In genomic region chr4:72204420-72205045, GRCm38 (mm10) we compare ENCODE assay signal across 12 mouse cellular contexts. TPM values are rescaled to one million over a fixed set of nuclear protein-coding genes. Genes with fewer than 3 reads are reported as not detected.
DNase-seq lines count a peak whose midpoint lies in the region; ATAC-seq and TF ChIP-seq lines count a peak whose summit lies in the region.
"Had no signal": no experiment of that assay in that cellular context is flagged by ENCODE, and none has a peak within 500 bp of the region (broad histone marks: within the 10 kb centered on the region; RNA-seq: fewer than 3 reads in every experiment).

No protein-coding gene starts in this region.

- no peak overlapping the region for H3K27ac ChIP-seq in kidney, embryonic 15.5 days
- no peak overlapping the region for H3K27ac ChIP-seq in forebrain, postnatal 0 days (ENCODE audit: low read depth, low read length)
- H3K27ac ChIP-seq in midbrain, embryonic 11.5 days (ENCODE audit: low read depth, low read length): no peak overlapping the region
- H3K27ac ChIP-seq in heart, adult 2 months: no peak overlapping the region
- H3K27ac ChIP-seq: liver, embryonic 15.5 days had no signal

- DNase-seq in kidney, postnatal 36 days: no peak
- DNase-seq in embryo, embryonic 11 days: peak; percentile 63
- no peak for DNase-seq in forebrain, postnatal 0 days
- DNase-seq in midbrain, embryonic 11.5 days (ENCODE audit: low spot score, missing footprints): no peak
- DNase-seq in right cerebral cortex, postnatal 4 days: no peak
- no peak for DNase-seq in heart, adult 2 months
- no peak for DNase-seq in right cerebral cortex, postnatal 36 days (ENCODE audit: low spot score in 2 of 2)
- DNase-seq: B cell, adult 2 months; heart, adult 18-20 months; kidney, postnatal 4 days had no signal

- 40% methylated on average over 6 of the region's 6 CpGs for WGBS in kidney, embryonic 15.5 days
- 16% methylated on average over 6 of the region's 6 CpGs for WGBS in forebrain, postnatal 0 days
- 24% methylated on average over 6 of the region's 6 CpGs for WGBS in midbrain, embryonic 11.5 days
- 54% methylated on average over 6 of the region's 6 CpGs for WGBS in heart, adult 2 months

- no peak for ATAC-seq in kidney, embryonic 15.5 days (replicated peaks; ENCODE audit: low FRiP score)
- no peak for ATAC-seq in forebrain, postnatal 0 days
- no peak for ATAC-seq in midbrain, embryonic 11.5 days (ENCODE audit: low FRiP score)

- no peak for TF ChIP-seq CTCF in forebrain, postnatal 0 days (IDR thresholded peaks at IDR 0.05; ENCODE audit: low read depth)
- no peak for TF ChIP-seq CTCF in heart, adult 2 months (IDR thresholded peaks at IDR 0.05)

- H3K4me1 ChIP-seq in kidney, embryonic 15.5 days: peaks cover 20% of the 10 kb centered on the region
- 0 out of 2 replicates have a peak, but pooled peaks cover 4% of the 10 kb centered on the region for H3K4me1 ChIP-seq in forebrain, postnatal 0 days (ENCODE audit: insufficient read depth)
- peaks cover 13% of the 10 kb centered on the region for H3K4me1 ChIP-seq in midbrain, embryonic 11.5 days (ENCODE audit: control insufficient read depth, insufficient read depth, low read length)
- H3K4me1 ChIP-seq in heart, adult 2 months (ENCODE audit: control insufficient read depth, insufficient read depth, low read length): no peaks in the 10 kb centered on the region

- no peak overlapping the region for H3K9ac ChIP-seq in kidney, embryonic 15.5 days
- H3K9ac ChIP-seq in forebrain, postnatal 0 days: no peak overlapping the region
- no peak overlapping the region for H3K9ac ChIP-seq in midbrain, embryonic 11.5 days (ENCODE audit: low read length)
- no peak overlapping the region for H3K9ac ChIP-seq in heart, adult 2 months (ENCODE audit: low read depth, low read length)
- H3K9ac ChIP-seq: liver, embryonic 15.5 days had no signal

- H3K36me3 ChIP-seq in kidney, embryonic 15.5 days: no peaks in the 10 kb centered on the region
- H3K36me3 ChIP-seq in forebrain, postnatal 0 days (ENCODE audit: insufficient read depth): no peaks in the 10 kb centered on the region
- H3K36me3 ChIP-seq in midbrain, embryonic 11.5 days (ENCODE audit: control insufficient read depth, insufficient read depth, low read length): no peaks in the 10 kb centered on the region
- H3K36me3 ChIP-seq in heart, adult 2 months (ENCODE audit: control insufficient read depth, insufficient read depth, low read length): no peaks in the 10 kb centered on the region
- H3K36me3 ChIP-seq: liver, embryonic 15.5 days had no signal

- H3K9me3 ChIP-seq in kidney, embryonic 15.5 days (replicated peaks): no peaks in the 10 kb centered on the region
- no peaks in the 10 kb centered on the region for H3K9me3 ChIP-seq in forebrain, postnatal 0 days (ENCODE audit: low read length)
- H3K9me3 ChIP-seq in midbrain, embryonic 11.5 days (ENCODE audit: control insufficient read depth, low read length): no peaks in the 10 kb centered on the region
- H3K9me3 ChIP-seq: liver, embryonic 15.5 days had no signal

- H3K4me3 ChIP-seq in kidney, embryonic 15.5 days (replicated peaks): peak overlapping the region; percentile 17
- H3K4me3 ChIP-seq in forebrain, postnatal 0 days (ENCODE audit: low read depth, low read length): peak overlapping the region; percentile 6; the same call in 1 of the 2 replicates
- H3K4me3 ChIP-seq in midbrain, embryonic 11.5 days (ENCODE audit: low read depth, low read length): no peak overlapping the region
- no peak overlapping the region for H3K4me3 ChIP-seq in heart, adult 2 months
- H3K4me3 ChIP-seq: liver, embryonic 15.5 days had no signal

- H3K4me2 ChIP-seq in kidney, embryonic 15.5 days: peak overlapping the region; percentile 71
- H3K4me2 ChIP-seq in forebrain, postnatal 0 days (ENCODE audit: low read depth): 0 out of 2 replicates have a peak overlapping the region, but pooled peaks have one; percentile 6
- H3K4me2 ChIP-seq in midbrain, embryonic 11.5 days: peak overlapping the region; percentile 59; the same call in 1 of the 2 replicates
- H3K4me2 ChIP-seq: liver, embryonic 15.5 days had no signal

- TF ChIP-seq POLR2A in heart, adult 2 months (IDR thresholded peaks at IDR 0.05; ENCODE audit: insufficient read depth, low read depth, low read length): no peak

- no peaks in the 10 kb centered on the region for H3K79me2 ChIP-seq in heart, adult 2 months (replicated peaks; ENCODE audit: control insufficient read depth, insufficient read depth, low read length)

- intact Hi-C loops in heart, adult 2 months (cut with DNase I): loop anchor here (10.0 kb wide), 1 partner anchor 1670 kb away; the partner anchor contains the start of gene Megf9

- H3K27me3 ChIP-seq in kidney, embryonic 15.5 days: no peaks in the 10 kb centered on the region
- H3K27me3 ChIP-seq in forebrain, postnatal 0 days (ENCODE audit: insufficient read depth, low read length): peaks cover 18% of the 10 kb centered on the region
- H3K27me3 ChIP-seq in midbrain, embryonic 11.5 days (ENCODE audit: control insufficient read depth, insufficient read depth, low read length): 0 out of 2 replicates have a peak, but pooled peaks cover 3% of the 10 kb centered on the region
- no peaks in the 10 kb centered on the region for H3K27me3 ChIP-seq in heart, adult 2 months (ENCODE audit: control insufficient read depth, insufficient read depth, low read length)

- TF ChIP-seq EP300 in heart, adult 2 months (IDR thresholded peaks at IDR 0.05; ENCODE audit: insufficient read depth, low read depth, low read length): no peak

RNA-seq across cellular contexts. Expression of gene Tle1, which starts 3.8 kb away (rescaled TPM):
- 26.6 and 27.9 TPM in 2 replicates for polyA plus RNA-seq in kidney, embryonic 15.5 days (2015; fragmentation: Nextera tagmentation; extraction: Ambion mirVana)
- 76.8 and 83.0 TPM in 2 replicates for total RNA-seq in forebrain, postnatal 0 days (2014; rRNA removed)
- 27.4 and 28.8 TPM in 2 replicates for polyA plus RNA-seq in forebrain, postnatal 0 days (2015; fragmentation: Nextera tagmentation; extraction: Ambion mirVana)
- polyA plus RNA-seq in midbrain, embryonic 11.5 days (2014; fragmentation: Nextera tagmentation; extraction: Ambion mirVana): 34.6 and 40.4 TPM in 2 replicates
- total RNA-seq in heart, adult 2 months (2021): 1 to 10 TPM; 8.2 to 9.5 TPM
- 8.8 and 8.9 TPM in 2 replicates for polyA plus RNA-seq in heart, adult 2 months (2012; rRNA removed)

Comparison
In these comparisons a context has a peak if more than half of its experiments do, and no peak if none do; other contexts are left out.
1. H3K4me2 ChIP-seq: peak in every context shown above with its lines; median percentile 71 in kidney, embryonic 15.5 days; 59 in midbrain, embryonic 11.5 days; 6 in forebrain, postnatal 0 days.
2. H3K4me3 ChIP-seq: peak in kidney, embryonic 15.5 days (single experiment) and forebrain, postnatal 0 days (single experiment); none in midbrain, embryonic 11.5 days (single experiment) and heart, adult 2 months (single experiment).